Mouse (Mus musculus) limb, embryonic 14.5 days (tissue): ENCODE measurements around the gene Phtf2. TPM values are rescaled to one million over a fixed set of nuclear protein-coding genes. Genes with fewer than 3 reads are reported as not detected.

Experiments used
- ATAC-seq: fragments of 200-750 bp; cut with Nextera tagmentation; 2 replicates; pipeline ENCODE4 v1.8.0; 2017; ENCODE audit warnings: low read depth, moderate number of reproducible peaks, moderate TSS enrichment; ENCODE audit not compliant: low FRiP score
- DNase-seq: peaks from one replicate; pipeline ENCODE4 v3.0.0-alpha.2; 2015; ENCODE audit warnings: low spot score
- H3K27ac ChIP-seq: fragments of 300-500 bp; sonication (generic); replicated peaks from 2 replicates; pipeline ENCODE4 v1.5.1; 2014; ENCODE audit warnings: low read depth, mild to moderate bottlenecking, low read length, moderate library complexity, mixed read lengths
- H3K27me3 ChIP-seq: fragments of 300-500 bp; sonication (generic); 2 replicates; pipeline ENCODE4 v1.6.1; 2014; ENCODE audit warnings: low read length, mixed read lengths; ENCODE audit not compliant: control insufficient read depth, insufficient read depth
- H3K36me3 ChIP-seq: fragments of 300-500 bp; sonication (generic); 2 replicates; pipeline ENCODE4 v1.6.1; 2014; ENCODE audit warnings: mild to moderate bottlenecking, low read length, moderate library complexity, mixed read lengths; ENCODE audit not compliant: control insufficient read depth, insufficient read depth
- H3K4me1 ChIP-seq: fragments of 300-500 bp; sonication (generic); 2 replicates; pipeline ENCODE4 v1.6.1; 2014; ENCODE audit warnings: antibody characterized with exemption, low read length, mixed read lengths; ENCODE audit not compliant: control insufficient read depth, insufficient read depth
- H3K4me2 ChIP-seq: fragments of 300-500 bp; sonication (generic); replicated peaks from 2 replicates; pipeline ENCODE4 v1.6.1; 2014; ENCODE audit warnings: low read depth, mild to moderate bottlenecking, low read length, moderate library complexity; ENCODE audit not compliant: severe bottlenecking
- H3K4me3 ChIP-seq: fragments of 300-500 bp; sonication (generic); replicated peaks from 2 replicates; pipeline ENCODE4 v1.5.1; 2014; ENCODE audit warnings: low read length
- H3K9ac ChIP-seq: fragments of 300-500 bp; sonication (generic); 2 replicates; pipeline ENCODE4 v1.6.1; 2014; ENCODE audit warnings: mild to moderate bottlenecking, low read depth, low read length, moderate library complexity; ENCODE audit not compliant: severe bottlenecking
- H3K9me3 ChIP-seq: fragments of 300-500 bp; sonication (generic); 2 replicates; pipeline ENCODE4 v1.6.1; 2016; ENCODE audit warnings: low read length; ENCODE audit not compliant: control insufficient read depth
- POLR2A ChIP-seq: fragments of 200-500 bp; IDR thresholded peaks from 2 replicates; pipeline ENCODE4 v1.8.0; 2012; ENCODE audit warnings: inconsistent platforms, mild to moderate bottlenecking, moderate library complexity, borderline replicate concordance; ENCODE audit not compliant: insufficient read depth, insufficient read length; ENCODE audit errors: extremely low read depth
- WGBS: fragments of 180-500 bp; shearing (Covaris S2); extraction: QIAGEN DNeasy Blood & Tissue Kit; methylation state at CpG from one replicate; pipeline ENCODE4 v1.1.7; 2014; 5-methylcytosine and 5-hydroxymethylcytosine counted together
- polyA plus RNA-seq, 2 experiments: library from polyadenylated mRNA; depleted of rRNA in 1 of 2; stranded (reverse) in 1 of 2; unstranded in 1 of 2; fragments of >200 nt; fragmentation: Nextera tagmentation in 1 of 2; extraction: Ambion mirVana in 1 of 2; gene quantifications; 2 replicates each; pipeline versions ENCODE4 v1.2.1 to v1.2.3; 2012 to 2014

Phtf2 gene
- polyA plus RNA-seq, 2 experiments: 8.6 to 14.9 TPM

DNA sequence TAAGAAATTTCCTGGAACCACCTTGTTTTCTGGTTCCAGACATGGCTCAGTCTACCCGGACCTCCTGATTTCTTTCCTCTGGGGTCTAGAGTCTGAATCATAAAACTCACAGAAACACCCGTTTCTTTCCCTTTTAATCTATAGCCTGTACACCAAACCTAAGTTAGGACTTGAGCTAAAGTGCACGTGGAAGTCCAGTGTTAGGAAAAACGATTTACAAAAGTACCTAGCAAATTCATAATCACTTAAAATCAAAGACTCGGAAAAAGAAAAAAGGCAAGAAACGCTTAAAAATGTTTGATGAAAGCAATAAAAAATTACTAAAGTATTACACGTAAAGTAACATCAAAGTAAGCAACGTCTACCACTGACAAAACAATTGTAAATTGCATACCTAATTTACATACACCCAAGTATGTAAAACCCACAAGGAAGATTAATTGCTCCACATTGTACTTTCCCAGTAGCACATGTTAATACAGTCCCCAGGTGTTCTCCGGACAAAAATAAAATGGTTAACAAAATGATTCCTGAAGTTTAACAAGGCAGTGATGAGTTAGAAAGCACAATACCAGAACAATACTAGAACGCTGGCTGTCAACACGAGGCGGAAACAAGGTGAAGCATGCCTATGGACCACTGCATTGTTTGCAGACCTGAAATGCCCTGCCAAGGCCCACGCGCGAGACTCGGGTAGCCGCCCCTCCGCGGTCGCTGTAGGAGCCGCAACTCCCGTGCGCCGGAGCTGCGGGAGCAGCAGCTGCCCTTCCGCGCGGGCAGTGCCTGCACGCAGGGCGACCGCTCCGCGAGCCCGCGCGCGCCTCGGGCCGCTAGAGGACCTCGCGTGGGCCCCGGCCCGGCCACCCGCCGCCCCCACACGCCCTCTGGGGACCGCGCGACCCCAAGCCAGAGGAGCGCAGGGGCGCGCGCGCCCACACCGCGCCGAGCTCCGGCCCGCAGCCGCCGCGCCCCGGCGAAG, 838 bp downstream of the Phtf2 start:
- Histone ChIP-seq H3K9me3 (no peaks in the 10 kb centered on the region), H3K4me2 (peak overlapping the region; percentile 73), H3K4me3 (peak overlapping the region; percentile 79), H3K36me3 (no peaks in the 10 kb centered on the region), H3K27me3 (no peaks in the 10 kb centered on the region), H3K27ac (peak overlapping the region; percentile 88), H3K9ac (peak overlapping the region; percentile 86), H3K4me1 (peaks cover 19% of the 10 kb centered on the region)
- ATAC-seq (no peak), DNase-seq (peak; percentile 49)
- 1% methylated on average over 29 of the region's 64 CpGs for WGBS
- TF ChIP-seq POLR2A: no peak

DNA sequence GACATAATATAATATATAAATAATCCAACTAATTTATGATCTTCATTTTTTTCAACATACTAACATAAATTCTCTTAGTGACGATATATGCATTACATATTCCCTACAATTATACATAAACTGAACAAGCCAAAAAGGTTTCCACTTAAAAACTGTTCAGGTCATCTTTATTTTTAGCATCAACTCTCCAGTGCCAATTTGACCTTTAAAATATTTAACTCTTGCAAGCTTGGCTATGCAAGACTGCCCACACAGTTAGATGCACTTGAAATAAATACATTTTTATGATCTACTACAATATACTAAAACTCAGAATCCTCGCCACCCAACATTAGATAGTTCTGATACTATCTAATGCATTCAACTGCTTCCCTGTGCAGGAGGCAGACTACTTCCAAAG, 1.5 kb downstream of the Phtf2 start:
- DNase-seq: no peak
- ATAC-seq: no peak
- Histone ChIP-seq H3K27me3 (no peaks in the 10 kb centered on the region), H3K9me3 (no peaks in the 10 kb centered on the region), H3K4me2 (peak overlapping the region; percentile 73), H3K4me1 (peaks cover 19% of the 10 kb centered on the region), H3K36me3 (no peaks in the 10 kb centered on the region), H3K9ac (no peak overlapping the region), H3K4me3 (peak overlapping the region; percentile 79), H3K27ac (no peak overlapping the region)
- WGBS: 61% methylated on average over 2 of the region's 2 CpGs
- no peak for TF ChIP-seq POLR2A

GRCm38 (mm10) chr5:20876934-20877426, 4.9 kb downstream of the Phtf2 start:
- Histone ChIP-seq H3K9me3 (no peaks in the 10 kb centered on the region), H3K4me2 (no peak overlapping the region), H3K27ac (no peak overlapping the region), H3K4me3 (no peak overlapping the region), H3K27me3 (no peaks in the 10 kb centered on the region), H3K9ac (no peak overlapping the region), H3K4me1 (peaks cover 7% of the 10 kb centered on the region; the same call in 1 of the 2 replicates), H3K36me3 (no peaks in the 10 kb centered on the region)
- 70% methylated on average over 1 of the region's 1 CpGs for WGBS
- TF ChIP-seq POLR2A: no peak
- DNase-seq (no peak), ATAC-seq (no peak)

DNA sequence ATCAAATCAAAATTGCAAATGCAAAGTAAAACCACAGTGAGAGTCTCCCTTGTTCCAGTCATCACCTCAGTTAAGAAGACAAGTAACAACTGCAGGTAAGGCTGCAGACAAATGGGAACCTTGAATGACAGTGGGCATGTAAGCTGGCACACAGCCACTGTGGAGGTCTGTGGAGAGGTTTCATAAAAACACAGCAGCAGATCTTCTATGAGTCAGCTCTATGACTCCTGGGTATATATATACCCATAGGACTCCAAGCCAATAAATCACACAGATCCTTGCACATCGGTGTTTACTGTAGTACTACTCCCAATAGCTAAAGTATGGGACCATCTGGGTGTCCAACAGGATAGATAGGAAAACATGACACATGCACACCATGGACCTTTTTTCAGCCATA, 8.8 kb downstream of the Phtf2 start:
- no peak for TF ChIP-seq POLR2A
- H3K27me3 ChIP-seq: no peaks in the 10 kb centered on the region
- H3K4me2 ChIP-seq: no peak overlapping the region
- no peak overlapping the region for H3K9ac ChIP-seq
- DNase-seq (no peak), ATAC-seq (no peak)
- no peaks in the 10 kb centered on the region for H3K9me3 ChIP-seq
- H3K36me3 ChIP-seq: no peaks in the 10 kb centered on the region
- 90% methylated on average over 1 of the region's 1 CpGs for WGBS
- no peaks in the 10 kb centered on the region for H3K4me1 ChIP-seq
- no peak overlapping the region for H3K27ac ChIP-seq
- no peak overlapping the region for H3K4me3 ChIP-seq

GRCm38 (mm10) chr5:20865193-20865755, 16.6 kb downstream of the Phtf2 start:
- Histone ChIP-seq H3K4me1 (0 out of 2 replicates have a peak, but pooled peaks cover 3% of the 10 kb centered on the region), H3K4me2 (no peak overlapping the region), H3K36me3 (no peaks in the 10 kb centered on the region), H3K4me3 (no peak overlapping the region), H3K9me3 (no peaks in the 10 kb centered on the region), H3K27ac (no peak overlapping the region), H3K27me3 (no peaks in the 10 kb centered on the region), H3K9ac (no peak overlapping the region)
- DNase-seq: no peak
- 61% methylated on average over 2 of the region's 2 CpGs for WGBS
- no peak for ATAC-seq
- TF ChIP-seq POLR2A: no peak
